Mouse (Mus musculus) olfactory bulb, adult 2 months (tissue): ENCODE measurements around the gene Syt16. TPM values are rescaled to one million over a fixed set of nuclear protein-coding genes. Genes with fewer than 3 reads are reported as not detected.

Experiments used
- H3K27ac ChIP-seq: fragments of 200-500 bp; 2 replicates; pipeline ENCODE4 v1.5.1; 2012; ENCODE audit warnings: low read depth, low read length; ENCODE audit not compliant: insufficient read depth
- H3K4me1 ChIP-seq: fragments of 200-500 bp; 2 replicates; pipeline ENCODE4 v1.6.1; 2012; ENCODE audit warnings: low read length; ENCODE audit not compliant: control insufficient read depth, insufficient read depth
- H3K4me3 ChIP-seq: fragments of 200-500 bp; 2 replicates; pipeline ENCODE4 v1.5.1; 2012; ENCODE audit warnings: mild to moderate bottlenecking, low read depth, low read length, moderate library complexity; ENCODE audit not compliant: insufficient read depth
- CTCF ChIP-seq: fragments of 200-500 bp; IDR thresholded peaks from 2 replicates; pipeline ENCODE4 v1.5.1; 2012; ENCODE audit warnings: low read depth, mild to moderate bottlenecking, low read length, moderate library complexity; ENCODE audit not compliant: insufficient read depth
- POLR2A ChIP-seq: fragments of 200-500 bp; IDR thresholded peaks from 2 replicates; pipeline ENCODE4 v1.6.1; 2012; ENCODE audit warnings: mild to moderate bottlenecking, low read depth, low read length, moderate library complexity; ENCODE audit not compliant: insufficient read depth
- WGBS: fragments of 180-500 bp; shearing (Covaris S2); methylation state at CpG from one replicate; pipeline ENCODE4 v1.1.7; 2018; 5-methylcytosine and 5-hydroxymethylcytosine counted together
- polyA plus RNA-seq: library from polyadenylated mRNA; stranded (reverse); fragments of >200 nt; gene quantifications from 2 replicates; pipeline ENCODE4 v1.2.4, GENCODE M21; 2012; ENCODE audit warnings: low replicate concordance; ENCODE audit not compliant: missing spikeins, insufficient read depth, insufficient read length

The Syt16 gene
- polyA plus RNA-seq, 1 experiment, result not detected

DNA sequence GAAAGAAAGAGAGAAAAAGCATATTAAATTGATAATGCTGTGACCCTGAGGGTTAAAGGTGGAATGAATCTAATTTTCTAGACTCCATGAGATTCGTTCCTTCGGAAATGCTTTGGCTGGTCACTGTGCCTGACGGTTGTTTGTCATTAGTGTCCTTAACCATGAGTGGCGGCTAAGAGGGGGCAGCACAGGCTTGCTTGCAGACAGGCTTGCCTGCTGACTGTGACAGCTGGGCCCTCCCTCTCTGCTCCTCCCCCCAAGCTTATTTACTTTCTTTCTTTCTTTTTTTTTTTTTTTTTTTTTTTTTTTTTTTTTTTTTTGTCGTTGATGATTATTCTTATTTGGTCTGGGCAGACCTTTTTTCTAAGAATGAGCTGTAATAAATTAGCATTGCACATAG is 298.9 kb downstream of the Syt16 start:
- H3K27ac ChIP-seq, result no peak overlapping the region
- H3K4me1 ChIP-seq, result no peaks in the 10 kb centered on the region
- TF ChIP-seq CTCF, result no peak
- no peak for TF ChIP-seq POLR2A
- WGBS, result 70% methylated on average over 5 of the region's 5 CpGs
- H3K4me3 ChIP-seq, result no peak overlapping the region

DNA sequence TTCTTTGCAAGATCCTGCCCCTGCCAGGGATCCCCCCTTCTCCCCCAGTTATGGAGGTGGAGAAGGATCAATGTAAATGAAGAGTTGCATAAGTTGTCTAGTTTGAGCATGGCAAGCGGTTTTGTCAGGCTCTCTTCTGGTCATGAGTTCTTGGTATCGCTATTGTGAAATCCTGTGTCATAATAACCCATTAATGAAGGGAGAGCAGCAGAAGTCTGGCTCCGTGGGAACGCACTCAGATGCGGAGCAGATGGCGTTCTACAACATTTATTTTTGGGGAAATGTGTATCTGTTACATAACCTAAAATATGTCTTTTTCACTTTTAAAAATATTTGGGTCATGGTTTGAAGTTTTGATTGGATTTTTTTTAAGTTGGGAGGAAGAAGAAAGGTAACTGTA is 304.1 kb downstream of the Syt16 start:
- TF ChIP-seq CTCF (no peak), POLR2A (no peak)
- WGBS, result 92% methylated on average over 6 of the region's 6 CpGs
- Histone ChIP-seq H3K4me1 (no peaks in the 10 kb centered on the region), H3K27ac (no peak overlapping the region), H3K4me3 (no peak overlapping the region)

DNA sequence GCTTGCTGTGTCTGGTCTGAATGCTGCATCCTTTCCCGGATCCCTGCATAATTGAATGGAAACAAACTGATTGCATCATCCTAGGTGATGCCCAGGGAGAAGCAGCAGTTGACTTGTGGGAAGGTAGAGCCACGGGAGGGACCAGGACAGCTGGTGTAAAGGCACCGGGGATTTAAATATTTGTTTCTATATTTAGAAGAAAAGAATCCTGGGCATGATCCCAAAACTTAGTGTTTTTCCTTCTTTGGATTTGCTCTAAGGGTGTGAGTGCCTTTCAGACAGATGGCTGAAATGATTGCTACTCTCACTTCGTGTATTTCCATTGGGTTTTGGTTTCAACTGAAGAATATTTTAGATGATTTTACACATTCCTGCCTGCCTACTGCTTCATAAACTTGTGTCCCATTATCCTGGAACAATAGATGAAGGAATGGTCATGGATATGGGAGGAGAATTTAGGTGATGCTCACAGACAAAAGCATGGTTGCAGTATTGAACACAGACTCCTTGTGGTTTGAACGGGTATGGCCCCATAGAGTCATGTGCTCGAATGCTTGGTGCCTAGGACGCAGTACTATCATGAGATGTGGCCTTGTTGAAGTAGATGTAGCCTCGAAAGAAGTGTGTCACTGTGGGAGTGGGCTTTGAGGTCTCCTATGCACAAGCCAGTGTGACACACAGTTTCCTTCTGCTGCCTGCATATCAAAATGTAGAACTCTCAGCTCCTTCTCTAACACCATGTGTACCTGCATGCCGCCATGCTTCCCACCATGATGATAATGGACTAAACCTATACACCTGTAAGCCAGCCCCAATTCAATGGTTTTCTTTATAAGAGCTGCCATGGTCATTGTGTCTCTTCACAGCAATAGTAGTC is 306.2 kb downstream of the Syt16 start:
- H3K27ac ChIP-seq, result no peak overlapping the region
- no peaks in the 10 kb centered on the region for H3K4me1 ChIP-seq
- WGBS, result 57% methylated on average over 9 of the region's 9 CpGs
- no peak for TF ChIP-seq CTCF
- no peak for TF ChIP-seq POLR2A
- no peak overlapping the region for H3K4me3 ChIP-seq

DNA sequence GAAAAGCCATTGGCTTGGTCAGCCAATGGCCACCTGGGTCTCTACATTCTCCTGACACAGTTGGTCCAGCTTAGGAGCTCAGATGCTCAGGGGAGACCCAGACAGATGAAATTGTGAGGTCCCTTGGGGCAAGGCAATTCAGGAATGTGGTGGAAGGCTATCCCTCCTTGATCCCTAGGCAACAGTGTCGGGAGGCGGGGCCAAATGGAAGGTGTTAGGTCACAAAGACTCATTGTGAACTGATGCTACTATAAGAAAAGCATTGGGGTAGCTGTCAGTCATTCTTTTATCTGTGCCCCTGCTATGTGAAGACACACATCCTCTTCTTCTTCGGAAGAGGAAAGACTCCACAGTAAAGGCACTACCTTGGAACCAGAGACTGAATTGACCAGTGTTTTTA is 315.1 kb downstream of the Syt16 start:
- TF ChIP-seq CTCF, result no peak
- TF ChIP-seq POLR2A, result no peak
- Histone ChIP-seq H3K4me3 (no peak overlapping the region), H3K4me1 (no peaks in the 10 kb centered on the region), H3K27ac (no peak overlapping the region)
- 86% methylated on average over 3 of the region's 3 CpGs for WGBS

DNA sequence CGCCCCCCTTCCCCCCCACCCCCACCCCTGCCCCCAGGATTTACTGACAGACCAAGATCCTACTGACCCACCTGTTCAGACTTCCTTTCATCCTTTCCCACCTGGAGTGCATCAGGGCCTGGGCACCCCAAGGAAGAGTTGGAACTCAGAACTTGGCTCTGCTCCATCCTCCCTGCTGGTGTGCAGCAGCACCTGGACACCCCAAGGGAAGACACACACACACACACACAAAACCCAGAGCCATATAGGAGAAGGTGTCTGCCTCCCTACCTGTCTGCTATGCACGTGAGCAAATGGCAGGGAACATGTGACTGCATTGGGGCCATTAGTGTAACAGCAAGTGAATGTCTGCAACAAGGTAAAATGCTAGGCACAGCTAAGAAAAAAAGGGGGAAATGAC is 317.8 kb downstream of the Syt16 start:
- WGBS, result 56% methylated on average over 2 of the region's 2 CpGs
- no peaks in the 10 kb centered on the region for H3K4me1 ChIP-seq
- H3K4me3 ChIP-seq, result no peak overlapping the region
- TF ChIP-seq CTCF (no peak), POLR2A (no peak)
- no peak overlapping the region for H3K27ac ChIP-seq

DNA sequence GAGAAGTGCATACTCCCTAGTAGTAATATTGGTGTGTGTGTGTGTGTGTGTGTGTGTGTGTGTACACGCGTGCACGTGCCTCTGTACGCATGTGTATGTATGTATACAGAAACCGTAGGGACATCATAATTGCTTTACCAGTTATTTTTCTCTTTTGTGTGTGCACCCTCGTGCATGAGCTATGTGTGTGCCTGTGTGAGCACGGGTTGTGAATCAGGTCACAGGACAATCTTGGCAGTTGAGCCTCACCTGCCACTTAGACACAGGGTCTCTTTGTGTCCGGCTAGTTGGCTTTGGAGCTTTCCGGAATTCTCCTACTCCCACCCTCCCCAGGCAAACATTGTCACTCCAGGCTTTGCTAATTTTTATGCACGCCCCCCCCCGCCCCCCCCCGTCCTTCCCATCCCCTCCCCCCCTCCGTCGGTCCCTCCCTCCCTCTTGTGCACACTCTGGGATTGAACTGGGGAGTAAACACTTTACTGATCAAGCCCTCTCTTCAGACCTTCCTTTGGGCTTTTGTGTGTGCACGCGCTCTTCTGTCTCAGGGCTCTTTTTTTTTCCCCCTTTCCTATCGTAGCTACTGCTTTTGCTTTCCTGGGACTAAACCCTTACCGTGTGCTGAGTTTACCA is 319.0 kb downstream of the Syt16 start, which contains the start of gene Gm11042:
Gene Gm11042, minus strand, starts transcription at position 51 of the 630 bp plus-strand sequence.
- TF ChIP-seq CTCF (no peak), POLR2A (no peak)
- Histone ChIP-seq H3K27ac (0 out of 2 replicates have a peak within 1 kb of the TSS, but pooled peaks have one; percentile 42), H3K4me3 (peak within 1 kb of the TSS; percentile 45), H3K4me1 (no peaks in the 10 kb centered on the region)
- 19% methylated on average over 18 of the region's 18 CpGs for WGBS

DNA sequence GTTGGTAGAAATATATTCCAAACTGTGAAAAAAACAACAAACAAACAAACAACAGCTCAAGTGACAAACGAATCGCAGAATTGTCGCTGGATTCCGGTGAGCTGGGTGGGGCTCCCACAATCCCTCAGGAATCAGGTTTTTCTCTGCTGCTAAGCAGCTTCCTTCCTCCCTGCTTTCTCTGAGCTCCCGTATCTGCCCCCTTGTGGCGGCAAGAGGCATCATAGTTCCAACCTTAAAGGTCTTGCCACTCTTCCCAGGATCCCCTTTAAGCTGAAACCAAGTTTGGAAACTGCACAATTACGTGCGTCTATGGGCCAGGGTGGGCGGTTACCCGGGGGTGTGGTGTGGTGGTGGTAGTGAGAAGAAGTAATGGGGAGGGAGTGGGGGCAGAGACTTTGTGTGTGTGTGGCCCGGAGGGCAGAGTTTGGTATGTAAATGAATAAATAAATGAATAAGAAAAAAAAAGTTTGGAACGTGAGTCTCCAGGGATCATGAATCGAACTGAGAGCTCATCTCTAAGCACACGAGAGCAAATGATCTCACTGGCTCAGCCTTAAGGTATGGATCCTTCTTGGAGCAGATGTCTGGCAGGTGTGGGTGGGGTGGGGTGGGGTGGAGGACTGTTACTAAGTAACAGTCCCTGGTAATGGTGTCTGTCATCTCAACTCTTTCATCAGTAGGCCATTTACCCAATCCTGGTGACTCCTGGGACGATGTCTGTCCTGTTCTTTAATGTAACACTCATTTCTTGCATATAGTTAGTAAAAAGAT is 319.7 kb downstream of the Syt16 start:
- TF ChIP-seq POLR2A, result no peak
- peak; percentile 67 for TF ChIP-seq CTCF
- WGBS, result 10% methylated on average over 15 of the region's 15 CpGs
- Histone ChIP-seq H3K4me1 (no peaks in the 10 kb centered on the region), H3K4me3 (peak overlapping the region; percentile 45), H3K27ac (0 out of 2 replicates have a peak overlapping the region, but pooled peaks have one; percentile 42)

DNA sequence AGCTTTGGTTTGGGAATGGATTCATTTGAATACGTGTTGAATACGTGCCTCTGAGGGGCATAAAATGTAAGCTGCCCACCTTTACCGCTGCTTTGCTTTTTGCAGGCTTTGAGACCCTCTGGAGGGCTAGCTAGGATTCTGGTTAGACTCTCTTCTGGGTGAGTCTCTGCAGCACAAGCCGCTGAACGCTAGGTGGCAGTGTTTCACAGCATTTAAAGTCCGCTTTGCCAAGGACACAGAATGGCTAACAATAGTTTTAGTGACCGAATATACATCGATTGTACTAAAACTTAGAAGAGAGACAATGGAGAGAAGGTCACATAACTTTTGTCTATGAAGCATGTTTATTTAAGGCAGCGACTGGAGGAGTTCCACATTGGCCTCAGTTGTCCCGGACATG is 322.9 kb downstream of the Syt16 start:
- Histone ChIP-seq H3K4me1 (no peaks in the 10 kb centered on the region), H3K4me3 (no peak overlapping the region), H3K27ac (no peak overlapping the region)
- TF ChIP-seq CTCF, result no peak
- 5% methylated on average over 10 of the region's 10 CpGs for WGBS
